Mouse (Mus musculus): ENCODE measurements around the gene Bcas1. TPM values are rescaled to one million over a fixed set of nuclear protein-coding genes. Genes with fewer than 3 reads are reported as not detected.

Gene Bcas1
- polyA plus RNA-seq, 1 experiment from 2014 or later = 6.3 TPM

- Histone ChIP-seq H3K27ac (no peak overlapping the region), H3K9me3 (replicated peaks) (no peaks in the 10 kb centered on the region), H3K9ac (no peak overlapping the region), H3K36me3 (no peaks in the 10 kb centered on the region), H3K27me3 (no peaks in the 10 kb centered on the region), H3K4me2 (no peak overlapping the region), H3K4me1 (replicated peaks) (no peaks in the 10 kb centered on the region), H3K4me3 (replicated peaks) (no peak overlapping the region)
- no peak for ATAC-seq (ENCODE audit: low read depth)
- WGBS (ENCODE audit: insufficient replicate concordance) = 88% methylated on average over 1 of the region's 1 CpGs
- DNase-seq = no peak
Measured at GRCm38 (mm10) chr2:170385556-170385955, 42.1 kb downstream of the Bcas1 start.

GRCm38 (mm10) chr2:170384770-170385169, 42.9 kb downstream of the Bcas1 start:
- 76% methylated on average over 1 of the region's 1 CpGs for WGBS (ENCODE audit: insufficient replicate concordance)
- Histone ChIP-seq H3K4me2 (no peak overlapping the region), H3K9me3 (replicated peaks) (no peaks in the 10 kb centered on the region), H3K9ac (no peak overlapping the region), H3K27ac (no peak overlapping the region), H3K4me3 (replicated peaks) (no peak overlapping the region), H3K36me3 (no peaks in the 10 kb centered on the region), H3K27me3 (no peaks in the 10 kb centered on the region), H3K4me1 (replicated peaks) (no peaks in the 10 kb centered on the region)
- no peak for DNase-seq
- ATAC-seq (ENCODE audit: low read depth) = no peak

DNA sequence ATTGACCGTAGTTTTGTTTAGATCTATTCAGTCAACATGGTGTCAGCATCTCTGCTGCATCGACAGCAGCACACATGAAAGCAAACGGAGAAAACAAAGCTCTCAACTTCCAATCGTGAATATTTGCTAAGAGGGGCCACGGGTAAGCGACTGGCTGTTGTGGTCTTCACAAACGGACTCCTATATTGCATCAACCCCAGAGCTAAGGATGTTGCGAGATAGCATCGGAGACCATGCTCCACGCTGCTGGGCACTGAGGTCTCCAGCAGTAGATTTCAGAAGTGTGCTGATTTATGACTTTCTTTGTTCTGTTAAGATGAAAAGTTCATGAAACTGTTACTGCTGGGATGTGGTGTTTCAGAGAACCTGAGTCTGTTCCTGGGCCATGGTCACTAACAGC, 54.3 kb downstream of the Bcas1 start:
- Histone ChIP-seq H3K4me3 (replicated peaks) (no peak overlapping the region), H3K9ac (no peak overlapping the region), H3K4me2 (no peak overlapping the region), H3K36me3 (no peaks in the 10 kb centered on the region), H3K4me1 (replicated peaks) (no peaks in the 10 kb centered on the region), H3K27me3 (no peaks in the 10 kb centered on the region), H3K9me3 (replicated peaks) (no peaks in the 10 kb centered on the region), H3K27ac (no peak overlapping the region)
- WGBS (ENCODE audit: insufficient replicate concordance) = 64% methylated on average over 10 of the region's 10 CpGs
- DNase-seq (no peak), ATAC-seq (ENCODE audit: low read depth) (no peak)

GRCm38 (mm10) chr2:170365676-170366075, 62.0 kb downstream of the Bcas1 start:
- Histone ChIP-seq H3K27me3 (no peaks in the 10 kb centered on the region), H3K4me2 (no peak overlapping the region), H3K4me1 (replicated peaks) (peaks cover 3% of the 10 kb centered on the region; the same call in 1 of the 2 replicates), H3K4me3 (replicated peaks) (no peak overlapping the region), H3K36me3 (no peaks in the 10 kb centered on the region), H3K27ac (no peak overlapping the region), H3K9me3 (replicated peaks) (no peaks in the 10 kb centered on the region), H3K9ac (no peak overlapping the region)
- DNase-seq (no peak), ATAC-seq (ENCODE audit: low read depth) (no peak)
- WGBS (ENCODE audit: insufficient replicate concordance) = 84% methylated on average over 2 of the region's 2 CpGs

DNA sequence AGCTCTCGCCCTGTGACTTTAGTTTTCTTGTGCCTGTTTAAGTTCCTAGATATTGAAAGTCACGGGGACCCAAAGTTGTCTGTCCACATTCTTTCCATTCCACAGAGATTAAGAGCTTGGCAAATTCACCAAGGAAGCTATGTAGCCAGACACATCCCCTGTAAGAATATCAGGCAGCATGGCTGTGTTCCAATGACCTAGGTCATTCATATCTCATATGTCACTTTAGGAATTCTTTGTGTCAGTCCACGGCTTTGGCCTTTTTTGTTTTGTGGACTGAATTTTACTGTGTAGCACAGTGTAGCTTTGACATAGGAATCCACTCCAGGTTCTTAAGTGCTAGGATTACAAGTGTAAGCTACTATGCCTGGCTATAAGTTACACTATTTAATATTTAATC, 62.4 kb downstream of the Bcas1 start:
- no peak overlapping the region for H3K4me3 ChIP-seq (replicated peaks)
- ATAC-seq (ENCODE audit: low read depth) (no peak), DNase-seq (no peak)
- H3K27me3 ChIP-seq = no peaks in the 10 kb centered on the region
- H3K4me2 ChIP-seq = no peak overlapping the region
- no peak overlapping the region for H3K27ac ChIP-seq
- peaks cover 3% of the 10 kb centered on the region; the same call in 1 of the 2 replicates for H3K4me1 ChIP-seq (replicated peaks)
- peaks cover under 1% of the 10 kb centered on the region; the same call in 1 of the 2 replicates for H3K9me3 ChIP-seq (replicated peaks)
- H3K36me3 ChIP-seq = no peaks in the 10 kb centered on the region
- no peak overlapping the region for H3K9ac ChIP-seq
- WGBS (ENCODE audit: insufficient replicate concordance) = 53% methylated on average over 3 of the region's 3 CpGs

- WGBS (ENCODE audit: insufficient replicate concordance) = 46% methylated on average over 16 of the region's 16 CpGs
Measured at GRCm38 (mm10) chr2:170356667-170357374, 70.8 kb downstream of the Bcas1 start.

DNA sequence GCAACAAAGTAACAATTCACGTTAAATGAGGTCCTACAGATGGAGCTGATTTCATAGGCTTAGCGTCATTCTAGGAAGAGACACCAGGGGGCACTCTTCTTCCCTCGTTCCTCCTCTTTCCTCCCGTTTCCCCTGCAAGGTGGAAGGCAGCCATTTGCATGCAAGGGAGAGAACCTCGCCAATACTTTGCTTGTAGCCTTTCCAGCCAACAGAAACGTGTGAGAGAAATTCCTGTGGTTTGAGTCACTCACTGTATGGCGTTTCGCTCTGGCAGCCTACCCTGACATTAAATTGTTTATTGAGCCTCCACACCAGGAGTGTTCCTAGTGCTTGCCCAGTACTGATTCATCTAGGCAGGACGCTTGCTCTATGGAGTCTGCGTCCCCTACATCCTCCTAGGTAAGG, 72.7 kb downstream of the Bcas1 start:
- H3K27ac ChIP-seq = no peak overlapping the region
- H3K9ac ChIP-seq = no peak overlapping the region
- H3K4me3 ChIP-seq (replicated peaks) = no peak overlapping the region
- WGBS (ENCODE audit: insufficient replicate concordance) = 8% methylated on average over 10 of the region's 10 CpGs
- H3K9me3 ChIP-seq (replicated peaks) = peaks cover 33% of the 10 kb centered on the region
- H3K4me2 ChIP-seq = 0 out of 2 replicates have a peak overlapping the region, but pooled peaks have one; percentile 29
- DNase-seq = no peak
- no peaks in the 10 kb centered on the region for H3K27me3 ChIP-seq
- H3K4me1 ChIP-seq (replicated peaks) = 0 out of 2 replicates have a peak, but pooled peaks cover 5% of the 10 kb centered on the region
- ATAC-seq (ENCODE audit: low read depth) = no peak
- no peaks in the 10 kb centered on the region for H3K36me3 ChIP-seq

More at GRCm38 (mm10) chr2:170356667-170357374, 70.8 kb downstream of the Bcas1 start:
- Histone ChIP-seq H3K9ac (no peak overlapping the region), H3K27me3 (no peaks in the 10 kb centered on the region), H3K27ac (no peak overlapping the region), H3K4me1 (replicated peaks) (no peaks in the 10 kb centered on the region), H3K36me3 (no peaks in the 10 kb centered on the region), H3K4me3 (replicated peaks) (no peak overlapping the region), H3K4me2 (no peak overlapping the region), H3K9me3 (replicated peaks) (peaks cover 36% of the 10 kb centered on the region)
- ATAC-seq (ENCODE audit: low read depth) (no peak), DNase-seq (no peak)

DNA sequence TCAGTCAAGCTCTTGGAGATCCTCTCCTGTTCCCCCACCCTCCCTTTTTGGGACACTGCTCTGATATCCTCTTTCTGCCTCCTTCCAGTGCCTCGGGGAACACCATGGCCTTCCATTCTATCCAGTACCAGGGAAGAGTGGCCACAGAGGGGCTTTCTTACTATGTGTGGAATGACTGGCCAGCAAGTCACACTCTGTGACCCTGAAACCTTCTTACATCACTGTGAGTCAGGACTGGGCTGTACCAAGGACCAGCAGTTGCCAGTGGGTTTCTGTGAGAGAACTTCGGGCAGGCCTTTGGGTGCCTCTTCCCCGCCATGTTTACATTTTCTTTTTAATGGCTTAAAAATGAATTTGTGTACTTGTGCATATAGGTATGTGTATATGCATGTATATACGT, 75.4 kb downstream of the Bcas1 start:
- no peak overlapping the region for H3K27ac ChIP-seq
- no peak overlapping the region for H3K4me3 ChIP-seq (replicated peaks)
- WGBS (ENCODE audit: insufficient replicate concordance) = 66% methylated on average over 4 of the region's 4 CpGs
- H3K27me3 ChIP-seq = no peaks in the 10 kb centered on the region
- no peaks in the 10 kb centered on the region for H3K36me3 ChIP-seq
- 0 out of 2 replicates have a peak, but pooled peaks cover 5% of the 10 kb centered on the region for H3K4me1 ChIP-seq (replicated peaks)
- peaks cover 6% of the 10 kb centered on the region for H3K9me3 ChIP-seq (replicated peaks)
- H3K9ac ChIP-seq = no peak overlapping the region
- H3K4me2 ChIP-seq = no peak overlapping the region
- ATAC-seq (ENCODE audit: low read depth) (no peak), DNase-seq (no peak)

GRCm38 (mm10) chr2:170351847-170352246, 75.8 kb downstream of the Bcas1 start:
- Histone ChIP-seq H3K27ac (no peak overlapping the region), H3K27me3 (no peaks in the 10 kb centered on the region), H3K4me1 (replicated peaks) (0 out of 2 replicates have a peak, but pooled peaks cover 5% of the 10 kb centered on the region), H3K9ac (no peak overlapping the region), H3K9me3 (replicated peaks) (peaks cover 2% of the 10 kb centered on the region; the same call in 1 of the 2 replicates), H3K4me3 (replicated peaks) (no peak overlapping the region), H3K36me3 (no peaks in the 10 kb centered on the region), H3K4me2 (no peak overlapping the region)
- 57% methylated on average over 6 of the region's 6 CpGs for WGBS (ENCODE audit: insufficient replicate concordance)
- ATAC-seq (ENCODE audit: low read depth) = peak; percentile 45; the same call in 1 of the 2 replicates
- no peak for DNase-seq

- Histone ChIP-seq H3K27me3 (no peaks in the 10 kb centered on the region), H3K36me3 (no peaks in the 10 kb centered on the region), H3K4me3 (replicated peaks) (no peak overlapping the region), H3K4me1 (replicated peaks) (peaks cover 23% of the 10 kb centered on the region), H3K9ac (no peak overlapping the region), H3K4me2 (no peak overlapping the region), H3K9me3 (replicated peaks) (no peaks in the 10 kb centered on the region), H3K27ac (no peak overlapping the region)
- ATAC-seq (ENCODE audit: low read depth) (no peak), DNase-seq (no peak)
- 62% methylated on average over 5 of the region's 5 CpGs for WGBS (ENCODE audit: insufficient replicate concordance)
Measured at GRCm38 (mm10) chr2:170349784-170350183, 77.9 kb downstream of the Bcas1 start.

DNA sequence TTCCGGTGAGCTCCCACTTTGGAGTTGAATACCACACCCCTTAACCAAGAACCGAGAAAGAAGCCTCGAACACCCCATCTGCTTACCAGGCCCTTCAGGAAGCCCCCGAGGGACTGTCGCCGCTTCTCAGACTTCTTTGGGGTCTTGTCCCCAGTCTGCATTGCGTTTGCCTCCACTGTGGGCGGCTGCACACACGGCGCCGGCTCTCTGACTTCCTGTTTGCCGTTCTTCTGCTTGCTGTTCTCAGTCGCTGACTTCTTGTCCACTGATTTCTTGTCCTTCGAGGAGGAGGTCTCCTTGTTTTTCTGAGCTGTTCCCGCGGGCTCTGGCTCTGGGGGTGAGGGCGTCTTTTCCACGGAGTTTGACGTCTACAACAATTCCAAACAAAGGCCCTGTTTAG, 78.5 kb downstream of the Bcas1 start:
- Histone ChIP-seq H3K9me3 (replicated peaks) (no peaks in the 10 kb centered on the region), H3K4me2 (no peak overlapping the region), H3K9ac (no peak overlapping the region), H3K4me1 (replicated peaks) (peaks cover 28% of the 10 kb centered on the region), H3K4me3 (replicated peaks) (no peak overlapping the region), H3K36me3 (no peaks in the 10 kb centered on the region), H3K27ac (no peak overlapping the region), H3K27me3 (no peaks in the 10 kb centered on the region)
- 59% methylated on average over 19 of the region's 19 CpGs for WGBS (ENCODE audit: insufficient replicate concordance)
- ATAC-seq (ENCODE audit: low read depth) (no peak), DNase-seq (no peak)
